Mouse (Mus musculus) gastrocnemius, adult 8-10 months (tissue): Measurements from ENCODE around the gene Ccdc62. TPM values are rescaled to one million over a fixed set of nuclear protein-coding genes. Genes with fewer than 3 reads are reported as not detected.

Experiments used
- DNase-seq, 2 experiments: peaks; one replicate each; pipeline ENCODE4 v3.0.0; 2022; ENCODE audit warnings: low spot score in 2 of 2
- total RNA-seq, 4 experiments: library from RNA; stranded (reverse); gene quantifications; 2 replicates each; pipeline ENCODE4 v1.2.4; 2022

Gene Ccdc62
- total RNA-seq, 4 experiments from 2014 or later: 0.56 to 2.1 (median 1.3) TPM

DNA sequence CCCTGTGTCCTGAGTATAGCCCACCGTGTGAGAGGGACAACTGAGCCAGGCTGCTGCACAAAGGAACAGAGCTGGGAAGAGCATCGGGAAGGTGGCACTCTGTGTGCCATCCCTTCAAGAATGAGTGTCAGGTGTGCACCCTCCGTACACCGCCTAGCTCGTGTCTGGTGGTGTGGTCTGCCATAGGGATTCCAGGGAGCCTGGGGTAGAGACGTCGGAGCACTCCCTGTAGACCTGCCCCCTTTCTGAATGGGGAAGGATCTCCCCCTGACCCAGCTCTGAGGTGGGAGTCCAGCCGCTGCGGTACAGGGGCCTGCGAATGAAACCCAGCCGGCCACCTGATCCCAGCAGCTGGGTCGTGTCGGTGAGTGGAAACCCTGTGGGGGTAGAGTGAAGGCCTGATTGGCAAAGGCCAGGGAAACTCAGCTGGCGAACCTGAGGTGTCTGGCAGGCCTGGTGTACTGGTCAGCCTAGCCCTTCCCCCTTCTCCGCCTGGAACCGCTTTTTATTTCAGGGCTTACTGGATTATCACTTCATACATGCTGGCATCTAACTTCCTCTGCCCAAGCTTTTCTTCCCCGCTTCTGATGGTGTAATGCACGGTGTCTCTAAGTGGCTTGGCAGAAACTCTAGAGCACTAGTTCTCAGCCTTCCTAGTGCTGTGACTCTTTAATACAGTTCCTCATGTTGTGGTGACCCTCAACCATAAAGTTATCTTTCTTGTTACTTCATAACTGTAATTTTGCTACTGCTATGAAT lies 48.9 kb downstream of the Ccdc62 start:
- DNase-seq: peak in 1 of 2 experiments; percentile 59

DNA sequence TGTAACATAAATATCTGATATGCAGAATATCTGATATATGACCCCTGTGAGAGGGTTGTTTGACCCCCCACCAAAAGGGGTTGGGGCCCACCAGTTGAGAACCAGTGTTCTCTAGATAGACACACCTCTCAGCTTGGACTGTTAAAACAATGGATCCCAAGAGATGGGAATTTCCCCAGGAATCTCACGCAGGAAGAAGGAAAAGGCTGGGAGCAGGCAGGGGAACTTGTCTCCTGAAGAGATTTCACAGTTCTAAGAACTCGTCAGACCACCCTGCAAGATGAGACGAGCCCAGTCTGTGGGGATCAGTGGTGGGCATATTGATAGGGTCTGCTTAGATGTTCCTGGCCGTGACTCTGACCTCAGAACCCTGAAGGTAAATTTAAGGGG lies 49.5 kb downstream of the Ccdc62 start:
- DNase-seq: no peak

DNA sequence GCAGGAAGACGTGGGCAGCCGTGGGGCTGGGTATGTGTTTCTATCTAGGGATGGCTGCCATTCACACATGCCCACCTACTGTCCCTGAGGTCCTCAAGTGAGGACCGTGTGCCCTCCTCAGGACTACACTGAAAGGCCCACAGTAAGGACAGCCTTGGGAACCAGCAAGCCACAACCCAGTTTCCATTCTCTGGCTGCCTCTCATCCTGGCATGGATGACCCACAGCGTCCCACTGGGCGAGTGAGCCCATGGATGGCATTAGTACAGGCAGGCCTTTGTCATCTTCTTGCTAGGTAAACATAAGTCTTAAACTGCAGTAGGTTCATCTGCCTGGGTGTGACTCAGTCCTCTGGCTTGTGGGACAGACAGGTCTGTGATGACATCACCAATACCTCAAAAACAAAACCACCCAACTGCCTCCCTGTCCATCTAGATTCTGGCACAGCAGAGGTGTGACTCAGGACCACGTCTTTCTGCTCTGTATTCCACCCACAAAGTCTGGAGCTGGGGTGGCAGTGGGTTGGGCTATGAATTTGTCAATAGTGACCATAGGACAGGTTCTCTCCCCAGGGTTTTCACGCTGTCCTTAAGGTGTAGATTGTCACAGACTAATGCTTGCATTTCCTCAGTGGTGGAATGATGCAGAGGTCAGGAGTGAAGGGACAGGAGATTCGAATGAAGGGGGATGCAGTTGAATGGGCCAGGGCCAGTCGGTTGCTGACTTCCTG lies 50.2 kb downstream of the Ccdc62 start:
- no peak for DNase-seq

DNA sequence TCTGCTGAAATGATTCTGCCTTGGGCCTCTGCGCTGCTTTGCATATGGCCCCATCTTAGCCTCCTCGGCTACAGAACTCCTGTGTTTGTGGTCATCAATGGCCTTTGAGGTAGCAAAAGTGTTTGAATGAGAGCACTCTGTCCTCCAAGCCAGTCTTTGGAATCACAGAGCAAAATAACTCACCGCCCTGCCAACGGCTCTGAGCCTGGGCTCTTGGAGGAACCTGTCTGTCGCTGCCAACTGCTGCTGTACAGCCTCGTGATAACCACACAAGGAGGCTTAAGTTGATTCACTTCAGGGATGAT lies 50.7 kb downstream of the Ccdc62 start:
- DNase-seq: no peak

DNA sequence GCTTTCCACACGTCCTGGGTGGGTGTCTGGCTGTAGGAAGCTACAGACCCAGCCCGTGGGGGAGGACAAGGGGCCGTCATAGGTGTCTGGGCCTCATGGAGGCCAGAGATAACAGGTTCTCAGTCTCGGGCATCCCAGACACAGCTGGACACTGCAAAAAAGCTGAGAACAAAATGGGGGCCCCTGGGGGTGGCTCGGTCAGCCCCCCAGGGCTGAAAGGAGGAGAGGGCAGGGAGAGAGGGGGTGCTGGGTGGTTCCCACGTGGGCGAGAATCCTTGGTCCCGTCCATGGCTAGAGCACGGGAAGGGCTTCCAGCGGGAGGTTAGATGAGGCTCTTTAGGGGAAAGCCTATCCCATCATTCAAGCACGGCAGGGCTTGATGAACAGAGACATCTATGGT lies 52.4 kb downstream of the Ccdc62 start:
- no peak for DNase-seq

DNA sequence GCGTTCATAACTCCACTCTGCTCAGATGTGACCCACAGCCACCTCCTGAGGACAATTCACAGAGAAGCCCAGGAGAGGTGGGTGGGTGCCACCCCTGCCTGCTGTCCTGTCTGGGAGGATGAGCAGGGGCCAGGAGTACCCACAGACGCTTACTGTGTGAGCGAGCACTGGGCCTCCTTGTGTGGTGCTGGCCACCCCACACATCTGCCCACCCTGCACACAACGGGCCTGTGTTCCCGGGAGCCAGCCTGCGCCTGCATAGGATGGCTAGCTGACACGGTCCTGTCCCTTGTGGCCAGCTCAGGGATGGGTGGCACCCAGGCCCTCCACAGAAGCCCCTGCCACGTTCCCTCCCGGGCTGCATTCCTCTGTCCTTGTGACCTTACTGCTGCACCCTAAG lies 55.0 kb downstream of the Ccdc62 start:
- no peak for DNase-seq

DNA sequence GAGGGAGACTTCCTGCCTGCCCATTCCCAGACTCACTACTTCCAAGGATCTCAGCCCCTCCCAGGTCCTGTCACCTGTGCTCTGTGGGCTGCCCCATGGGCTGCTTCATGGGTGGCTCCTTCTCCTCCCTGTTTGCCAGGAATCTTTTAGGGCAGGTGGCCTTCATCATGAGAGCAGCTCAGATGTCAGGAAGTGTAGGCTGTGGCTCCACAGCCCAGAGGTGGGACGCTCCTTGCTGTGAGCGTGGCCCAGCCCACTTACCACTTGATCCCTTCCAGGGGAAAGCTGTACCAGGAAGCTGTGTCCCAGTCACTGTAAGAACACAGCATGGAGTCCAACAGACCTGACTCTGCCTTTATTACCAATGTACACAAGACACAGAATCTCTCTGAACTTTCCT lies 56.4 kb downstream of the Ccdc62 start:
- no peak for DNase-seq

DNA sequence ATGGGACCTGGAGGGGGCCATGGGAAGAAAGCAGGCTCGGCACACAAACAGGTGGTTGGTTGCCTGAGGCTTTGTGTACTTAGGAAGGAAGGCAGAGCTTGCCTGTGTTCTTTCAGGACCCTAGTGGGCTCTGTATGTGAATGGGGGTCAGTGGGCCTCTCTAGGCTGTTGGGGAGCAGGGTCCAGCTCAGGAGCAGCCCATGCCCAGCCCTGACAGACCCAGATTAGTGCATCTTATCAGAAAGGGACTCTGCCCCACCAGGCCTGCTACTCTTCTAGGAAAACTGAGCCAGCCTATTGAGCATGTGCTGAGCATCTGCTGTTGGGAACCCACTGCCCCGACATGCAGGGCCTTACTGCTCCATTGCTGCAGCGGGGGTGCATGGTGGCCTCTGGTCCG lies 57.0 kb downstream of the Ccdc62 start:
- DNase-seq: no peak

DNA sequence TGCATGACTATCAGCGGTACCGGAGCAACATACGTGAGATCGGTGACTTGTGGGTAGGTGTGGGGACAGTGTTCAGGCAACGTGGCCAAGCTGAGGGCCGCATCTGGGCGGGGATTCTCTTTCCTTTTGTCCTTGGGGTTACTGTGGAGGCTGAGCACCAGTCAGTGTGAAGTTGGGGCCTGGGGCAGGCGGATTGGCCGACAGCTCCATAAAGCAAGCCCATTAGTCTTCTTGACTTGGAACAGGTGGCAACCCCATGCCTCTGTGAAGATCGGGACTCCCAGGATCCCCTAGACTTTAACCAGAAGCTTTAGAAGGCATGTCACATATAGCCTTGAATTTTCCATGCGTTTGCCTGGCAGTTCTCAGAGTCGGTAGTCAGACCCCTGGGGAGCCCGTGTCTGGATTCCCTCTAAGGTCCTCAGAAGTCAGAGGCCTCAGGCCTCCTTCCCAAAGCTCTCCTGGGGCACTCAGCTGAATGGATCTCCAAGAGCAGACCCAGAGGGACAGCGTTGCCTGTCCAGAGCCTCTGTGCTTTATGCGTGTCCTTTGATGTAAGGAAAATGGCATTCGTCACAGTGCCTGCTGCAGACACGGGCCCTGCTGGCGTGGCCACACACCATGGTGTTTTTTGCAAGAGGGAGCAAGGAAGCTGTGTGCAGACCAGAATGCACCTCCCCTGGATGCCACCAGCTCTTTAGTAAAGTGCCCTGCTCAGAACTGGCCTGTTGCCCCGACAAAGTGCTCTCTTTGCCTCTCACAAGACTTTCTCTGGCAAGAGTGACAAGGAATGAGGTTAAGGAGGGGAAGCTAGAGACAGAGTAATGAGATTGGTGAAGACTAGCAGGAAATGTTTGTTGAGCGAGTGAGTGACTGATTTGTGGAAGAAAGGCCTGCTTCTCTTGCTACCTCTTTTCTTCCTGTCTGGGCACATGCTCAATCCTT lies 59.7 kb downstream of the Ccdc62 start:
- DNase-seq: no peak

DNA sequence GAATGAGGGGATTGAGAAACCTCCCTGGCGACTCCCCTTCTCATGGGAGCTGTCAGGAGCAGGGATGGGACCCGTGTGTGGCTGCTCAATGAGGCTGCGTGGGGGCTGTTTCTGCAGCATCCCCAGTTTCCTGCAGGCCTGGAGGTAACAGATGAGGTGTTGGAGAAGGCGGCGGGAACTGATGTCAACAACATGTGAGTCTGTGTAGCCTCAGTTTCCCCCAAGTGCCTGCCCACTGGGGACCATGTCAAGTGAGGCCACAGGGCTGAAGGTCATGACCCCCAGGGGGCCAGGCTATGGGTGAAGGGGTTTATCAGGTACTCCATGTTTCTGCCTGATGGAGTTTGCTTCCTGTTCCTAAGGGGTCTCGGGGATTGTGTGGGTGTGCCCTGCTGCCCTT lies 60.8 kb downstream of the Ccdc62 start:
- DNase-seq: no peak

DNA sequence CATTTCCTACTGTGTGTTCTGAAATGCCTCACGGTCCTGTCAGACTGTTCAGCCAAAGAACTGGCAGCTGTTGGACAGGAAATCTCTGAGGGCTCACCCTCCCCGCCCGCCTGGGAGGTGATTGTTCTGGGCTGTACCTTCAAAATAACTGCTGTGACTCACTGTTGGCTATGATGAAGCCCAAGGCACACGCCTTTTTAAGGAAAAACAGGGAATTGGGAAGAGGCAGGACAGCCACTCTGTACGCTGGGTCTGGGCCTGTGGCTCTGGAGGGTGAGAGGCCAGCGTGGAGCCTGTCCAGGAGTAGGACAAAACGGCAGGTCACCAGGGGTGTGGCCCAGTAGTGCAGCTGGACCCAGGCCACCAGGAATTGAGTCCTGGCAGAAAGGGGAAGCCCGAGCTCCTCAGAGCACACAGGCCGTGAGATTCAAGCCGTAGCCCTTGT lies 61.7 kb downstream of the Ccdc62 start:
- DNase-seq: peak; percentile 43 to 47

DNA sequence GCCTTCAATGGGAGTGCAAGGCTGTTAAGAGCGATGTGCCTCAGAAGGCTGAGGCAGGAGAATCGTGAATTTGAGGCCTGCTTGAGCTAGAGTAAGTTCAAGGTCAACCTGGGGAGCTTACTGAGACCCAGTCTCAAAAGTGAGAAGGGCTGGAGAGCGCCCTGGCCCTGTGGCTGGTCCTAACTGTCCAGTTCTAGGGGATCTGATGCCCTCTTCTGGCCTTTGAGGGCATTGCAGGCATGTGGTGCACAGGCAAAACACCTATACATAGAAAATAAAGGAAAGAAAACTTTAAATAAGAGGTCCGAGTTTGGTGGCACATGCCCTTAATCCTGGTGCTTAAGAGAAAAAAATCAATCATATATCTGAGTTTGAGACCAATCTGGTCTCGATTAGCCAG lies 62.3 kb downstream of the Ccdc62 start:
- peak; percentile 79 to 80 for DNase-seq

DNA sequence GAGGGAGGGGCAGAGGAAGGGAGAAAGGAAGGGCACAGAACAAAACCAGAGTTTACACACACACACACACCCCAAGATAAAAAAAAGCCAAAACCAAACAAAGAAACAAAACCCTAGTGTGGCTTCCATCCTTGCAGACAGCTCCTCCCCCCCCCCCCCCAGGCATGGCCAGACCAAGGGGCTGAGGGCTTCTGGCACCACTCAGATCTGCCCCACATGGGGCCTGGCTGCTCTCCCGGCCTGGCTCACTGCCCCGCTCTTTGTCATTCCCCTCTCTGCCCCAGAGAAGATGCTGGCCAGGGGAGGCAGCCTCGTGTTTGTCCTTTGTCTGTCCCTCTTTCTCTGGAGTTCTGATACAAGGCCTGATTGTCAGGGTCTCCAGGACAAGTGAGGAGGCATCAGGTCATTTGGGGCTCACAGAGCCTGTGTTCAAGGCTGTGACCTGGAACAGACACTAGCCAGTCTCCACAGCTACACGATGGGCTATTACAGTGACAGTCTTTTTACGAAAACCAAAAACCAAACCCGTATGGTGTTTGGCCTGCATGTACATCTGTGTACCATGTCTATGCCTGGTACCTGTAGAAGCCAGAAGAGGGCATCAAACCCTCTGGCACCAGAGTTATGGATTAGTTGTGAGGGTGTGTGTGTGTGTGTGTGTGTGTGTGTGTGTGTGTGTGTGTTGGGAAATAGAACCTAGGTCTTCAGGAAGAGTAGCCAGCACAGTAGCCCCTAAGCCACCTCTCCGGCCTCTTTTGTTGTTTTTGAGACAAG lies 63.0 kb downstream of the Ccdc62 start:
- no peak for DNase-seq

DNA sequence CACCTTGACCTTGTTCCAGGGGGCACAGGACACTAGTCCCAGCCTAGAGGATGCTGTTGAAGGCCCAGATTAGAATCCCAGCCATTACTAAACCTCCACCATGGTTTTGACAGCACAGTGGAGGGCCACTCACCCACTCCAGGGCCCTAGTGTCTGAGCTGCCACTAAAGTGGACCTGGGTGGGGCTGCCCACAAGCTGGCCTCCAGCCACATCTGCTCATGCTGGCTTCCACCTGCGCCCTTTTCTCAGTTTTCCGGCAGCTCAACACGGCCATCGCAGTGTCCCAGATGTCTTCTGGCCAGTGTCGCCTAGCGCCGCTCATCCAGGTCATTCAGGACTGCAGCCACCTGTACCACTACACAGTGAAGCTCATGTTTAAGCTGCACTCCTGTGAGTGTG lies 64.0 kb downstream of the Ccdc62 start:
- DNase-seq: no peak

DNA sequence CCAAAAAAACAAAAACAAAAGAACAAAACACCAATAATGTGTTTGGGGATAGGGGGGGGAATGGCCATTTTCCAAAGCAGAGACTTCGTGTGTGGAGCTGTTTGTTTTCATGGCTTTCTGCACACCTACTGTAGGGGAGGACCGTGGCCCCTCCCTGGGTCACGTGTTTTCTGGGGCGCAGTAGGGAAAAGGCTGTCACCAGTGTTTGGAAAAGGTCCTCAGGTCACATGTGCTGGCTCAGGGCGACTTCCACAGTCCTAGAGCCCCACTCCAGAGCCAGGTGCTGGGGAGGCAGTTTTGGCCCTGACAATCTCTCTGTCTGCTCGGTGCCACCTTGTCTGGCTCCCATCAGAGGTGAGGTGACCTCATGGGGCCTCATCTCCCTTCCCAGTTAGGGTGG lies 64.9 kb downstream of the Ccdc62 start:
- no peak for DNase-seq

DNA sequence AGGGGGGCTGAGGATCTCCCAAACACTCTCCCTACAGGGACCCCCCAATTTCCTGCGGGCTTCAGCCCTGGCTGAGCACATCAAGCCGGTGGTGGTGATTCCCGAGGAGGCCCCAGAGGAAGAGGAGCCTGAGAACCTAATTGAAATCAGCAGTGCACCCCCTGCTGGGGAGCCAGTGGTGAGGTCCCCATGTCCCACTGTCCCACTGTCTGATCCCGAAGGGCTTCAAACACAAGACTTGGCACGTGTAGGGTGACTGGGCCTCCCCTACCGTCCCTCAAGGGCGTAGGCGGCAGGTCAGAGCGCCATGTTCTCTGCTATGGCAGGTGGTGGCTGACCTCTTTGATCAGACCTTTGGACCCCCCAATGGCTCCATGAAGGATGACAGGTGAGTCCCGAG lies 65.7 kb downstream of the Ccdc62 start:
- no peak for DNase-seq

DNA sequence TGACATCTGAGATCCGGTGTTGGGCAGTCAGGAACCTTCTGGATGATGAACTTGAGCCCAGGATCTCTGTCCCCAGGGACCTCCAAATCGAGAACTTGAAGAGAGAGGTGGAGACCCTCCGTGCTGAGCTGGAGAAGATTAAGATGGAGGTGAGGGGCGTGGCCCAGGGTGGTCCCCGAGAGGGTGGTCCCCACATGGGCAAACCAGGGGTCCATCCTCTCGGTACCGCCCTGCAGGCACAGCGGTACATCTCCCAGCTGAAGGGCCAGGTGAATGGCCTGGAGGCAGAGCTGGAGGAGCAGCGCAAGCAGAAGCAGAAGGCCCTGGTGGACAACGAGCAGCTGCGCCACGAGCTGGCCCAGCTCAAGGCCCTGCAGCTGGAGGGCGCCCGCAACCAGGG lies 66.2 kb downstream of the Ccdc62 start:
- DNase-seq: no peak

DNA sequence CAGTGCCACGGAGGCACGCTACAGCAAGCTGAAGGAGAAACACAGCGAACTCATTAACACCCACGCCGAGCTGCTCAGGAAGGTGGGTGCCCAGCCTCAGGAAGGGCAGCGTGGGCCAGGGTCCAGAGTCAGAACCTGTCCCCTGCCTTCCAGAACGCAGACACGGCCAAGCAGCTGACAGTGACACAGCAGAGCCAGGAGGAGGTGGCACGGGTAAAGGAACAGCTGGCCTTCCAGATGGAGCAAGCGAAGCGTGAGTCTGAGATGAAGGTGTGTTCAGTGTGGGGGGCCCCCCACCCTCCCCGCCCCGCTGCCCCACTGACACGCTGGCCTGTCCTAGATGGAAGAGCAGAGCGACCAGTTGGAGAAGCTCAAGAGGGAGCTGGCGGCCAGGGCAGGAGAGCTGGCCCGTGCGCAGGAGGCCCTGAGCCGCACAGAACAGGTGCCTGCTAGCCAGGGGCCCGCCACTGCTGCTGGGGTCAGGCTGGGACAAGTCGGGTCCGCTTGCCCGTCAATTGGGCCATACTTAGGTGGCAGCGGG lies 66.8 kb downstream of the Ccdc62 start:
- DNase-seq: no peak

DNA sequence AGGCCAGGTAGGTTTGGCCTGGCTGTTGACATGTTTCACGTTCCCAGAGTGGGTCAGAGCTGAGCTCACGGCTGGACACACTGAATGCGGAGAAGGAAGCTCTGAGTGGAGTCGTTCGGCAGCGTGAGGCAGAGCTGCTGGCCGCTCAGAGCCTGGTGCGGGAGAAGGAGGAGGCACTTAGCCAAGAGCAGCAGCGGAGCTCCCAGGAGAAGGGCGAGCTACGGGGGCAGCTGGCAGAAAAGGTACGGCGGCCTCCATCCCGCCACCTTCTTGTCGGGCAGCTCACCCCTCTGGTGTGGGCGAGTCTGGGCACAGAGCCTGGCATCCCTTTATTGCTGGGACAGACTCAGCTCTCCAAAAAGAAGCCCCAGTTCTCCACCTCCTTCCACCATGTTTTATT lies 67.3 kb downstream of the Ccdc62 start:
- no peak for DNase-seq

DNA sequence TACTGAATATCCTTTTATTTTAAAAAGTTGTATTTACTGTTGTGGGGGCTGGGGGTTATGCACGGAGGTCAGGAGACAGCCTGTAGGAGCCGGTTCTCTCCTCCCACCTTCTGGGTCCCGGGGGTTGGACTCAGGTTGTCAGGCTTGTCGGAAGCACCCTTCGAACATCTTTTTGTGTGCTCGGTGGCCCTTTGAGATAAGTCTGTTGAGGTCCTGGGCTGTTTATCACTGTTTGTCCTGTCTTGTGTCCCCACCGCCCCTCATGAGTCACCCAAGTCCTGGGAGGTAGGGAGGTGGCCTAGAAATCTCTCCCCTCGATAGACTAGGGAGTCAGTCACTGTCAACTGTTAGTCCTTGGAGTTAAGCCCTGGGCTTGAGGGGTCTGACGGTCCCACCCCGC lies 67.9 kb downstream of the Ccdc62 start:
- DNase-seq: no peak

DNA sequence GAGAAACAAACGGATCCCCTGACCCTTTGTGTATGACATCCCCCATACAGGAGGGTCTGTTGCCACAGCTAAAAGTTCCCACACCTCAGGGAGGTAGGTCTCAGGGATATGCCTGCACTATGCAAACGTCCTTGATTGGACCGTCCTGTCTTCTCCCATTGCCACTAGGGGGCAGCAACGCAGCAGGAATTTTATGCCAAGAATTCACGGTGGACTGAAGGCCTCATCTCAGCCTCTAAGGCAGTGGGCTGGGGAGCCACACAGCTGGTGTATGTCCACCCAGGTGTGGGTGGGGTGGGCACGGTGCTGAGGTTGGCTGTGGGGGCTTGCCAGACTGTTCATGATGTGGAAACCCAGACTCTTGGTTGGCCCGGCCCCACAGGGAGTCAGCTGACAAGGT lies 70.3 kb downstream of the Ccdc62 start:
- DNase-seq: peak; percentile 75 to 81
